Mouse (Mus musculus): ENCODE measurements around the gene Atp1b2. TPM values are rescaled to one million over a fixed set of nuclear protein-coding genes. Genes with fewer than 3 reads are reported as not detected.

Gene Atp1b2
- total and polyA plus RNA-seq, 3 experiments: 0.09 TPM; not detected in 2

DNA sequence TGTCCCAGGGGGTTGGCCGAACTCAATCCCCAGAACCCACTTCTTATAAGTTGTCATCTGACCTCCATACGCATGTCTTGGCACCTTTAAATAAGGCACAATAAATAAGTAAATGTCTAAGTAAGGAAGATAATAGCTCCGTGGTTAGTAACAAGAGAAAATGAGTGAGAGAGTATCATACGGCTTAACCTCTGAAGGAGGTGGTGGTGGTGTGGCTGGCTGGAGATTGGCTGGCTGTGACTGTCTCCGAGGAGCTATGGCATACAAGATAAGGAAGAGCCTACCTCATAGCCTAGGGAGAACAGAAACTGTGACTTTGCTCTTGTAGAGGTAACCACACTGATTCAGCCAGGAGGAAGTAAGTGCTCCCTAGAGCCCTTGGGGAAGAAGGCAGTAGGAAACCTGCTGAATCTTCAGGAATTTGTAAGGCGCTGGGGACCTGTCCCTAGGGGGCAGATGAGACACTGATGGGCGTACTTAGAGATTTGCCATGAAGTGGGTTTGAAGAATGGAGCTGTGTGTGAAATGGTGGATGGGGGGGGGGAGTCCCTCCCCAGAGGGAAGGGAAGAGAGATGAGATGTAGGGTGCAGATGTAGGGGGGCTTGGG, 19.9 kb downstream of the Atp1b2 start (continued):
- no peak for TF ChIP-seq MEF2A (IDR thresholded peaks at IDR 0.05; ENCODE audit: borderline replicate concordance, low read depth, low read length)
- TF ChIP-seq CTCF (conservative IDR thresholded peaks at IDR 0.05 in 1 of 2, IDR thresholded peaks at IDR 0.05 in 1 of 2; ENCODE audit: low read depth in 2 of 2, low read length in 2 of 2): 0 out of 4 replicates have a peak, but pooled peaks of 1 of the 2 experiments have one; percentile 7
- peak; percentile 51 for TF ChIP-seq EP300 (IDR thresholded peaks at IDR 0.05; ENCODE audit: low read length)
- 0 out of 2 replicates have a peak, but pooled peaks have one; percentile 40 for TF ChIP-seq KAT2A (IDR thresholded peaks at IDR 0.05; ENCODE audit: insufficient replicate concordance, low read length)
- TF ChIP-seq MAZ (IDR thresholded peaks at IDR 0.05; ENCODE audit: low read depth, low read length): 0 out of 2 replicates have a peak, but pooled peaks have one; percentile 14

DNA sequence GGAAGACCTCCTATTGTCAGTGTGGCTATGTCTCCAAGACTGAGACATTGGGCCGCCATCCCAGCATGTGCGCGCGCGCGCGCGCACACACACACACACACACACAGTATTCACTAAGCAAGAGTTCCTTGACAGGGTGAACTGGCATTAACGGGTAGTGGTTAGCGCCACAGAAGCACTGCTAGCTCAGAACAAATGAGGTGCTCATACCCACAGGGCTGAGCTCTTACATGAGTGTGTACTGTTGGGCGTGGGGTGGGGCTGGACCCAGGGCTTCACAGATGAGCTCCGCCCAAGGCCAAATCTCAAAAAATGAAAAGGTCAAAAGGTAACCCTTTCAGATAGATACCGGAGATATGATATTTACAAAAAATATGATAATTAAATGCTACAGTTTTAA, 20.8 kb downstream of the Atp1b2 start:
- dilution Hi-C loops (cut with MboI; ENCODE audit: extremely low pct_ligation_motif_present, extremely low pct_unique_long_range_greater_than_20kb, low sequenced_read_pairs): no loop called here

DNA sequence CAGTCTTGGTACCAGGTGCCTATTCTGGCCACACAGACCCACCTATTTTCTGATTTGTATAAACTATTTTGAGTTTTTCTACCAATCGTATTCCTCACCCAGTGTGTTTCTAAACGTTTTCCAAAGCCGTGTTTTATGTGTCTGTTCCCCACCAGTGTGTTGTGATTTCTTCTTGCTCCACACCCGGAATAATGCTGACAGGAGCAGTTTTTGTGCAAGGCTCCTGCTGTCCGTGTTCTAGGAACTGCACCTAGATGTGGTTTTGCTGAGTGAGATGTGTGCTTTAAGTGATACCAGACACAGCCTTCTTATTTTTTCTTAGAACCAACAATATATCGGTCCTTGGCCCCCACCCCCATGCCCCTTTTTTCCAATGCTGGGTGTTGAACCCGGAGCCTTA, 21.7 kb downstream of the Atp1b2 start:
- H3K36me3 ChIP-seq (replicated peaks in 1 of 2; ENCODE audit: control insufficient read depth in 1 of 2, insufficient read depth in 1 of 2, low read length in 1 of 2): peaks cover 40 to 63% of the 10 kb centered on the region in 2 experiments
- no peak overlapping the region for H3K27ac ChIP-seq (ENCODE audit: insufficient read depth, low read depth)
- no peak overlapping the region for H3K4me2 ChIP-seq (ENCODE audit: insufficient read depth, low read depth, poor library complexity, severe bottlenecking)
- H3K9ac ChIP-seq (ENCODE audit: insufficient read depth, low read depth): no peak overlapping the region
- no peak overlapping the region for H3K4me3 ChIP-seq (replicated peaks in 1 of 3; ENCODE audit: low read depth in 2 of 3, low read length in 2 of 3, poor library complexity in 1 of 3)
- TF ChIP-seq MAFK (IDR thresholded peaks at IDR 0.05; ENCODE audit: insufficient replicate concordance, low read length) (0 out of 2 replicates have a peak, but pooled peaks have one; percentile 36), MAZ (IDR thresholded peaks at IDR 0.05; ENCODE audit: low read depth, low read length) (no peak)
- dilution Hi-C loops (cut with MboI; ENCODE audit: extremely low pct_ligation_motif_present, extremely low pct_unique_long_range_greater_than_20kb, low sequenced_read_pairs): no loop called here
- H3K79me2 ChIP-seq (replicated peaks; ENCODE audit: control insufficient read depth, extremely low read depth, insufficient read depth, poor library complexity, severe bottlenecking): peaks cover 66% of the 10 kb centered on the region
- in situ Hi-C loops (cut with MboI; ENCODE audit: low pct_ligation_motif_present, low pct_unique_long_range_greater_than_20kb, low sequenced_read_pairs): no loop called here
- no peaks in the 10 kb centered on the region for H3K9me3 ChIP-seq (replicated peaks; ENCODE audit: low read length)
- H3K4me1 ChIP-seq (ENCODE audit: control insufficient read depth in 1 of 2, insufficient read depth in 2 of 2): peaks cover 16 to 48% of the 10 kb centered on the region in 2 experiments
- H3K27me3 ChIP-seq (replicated peaks): no peaks in the 10 kb centered on the region
- DNase-seq (ENCODE audit: extremely low read depth): no peak

More for the DNA sequence above, 20.8 kb downstream of the Atp1b2 start:
- peaks cover 49 to 72% of the 10 kb centered on the region in 2 experiments for H3K36me3 ChIP-seq (replicated peaks in 1 of 2; ENCODE audit: control insufficient read depth in 1 of 2, insufficient read depth in 1 of 2, low read length in 1 of 2)
- H3K9me3 ChIP-seq (replicated peaks; ENCODE audit: low read length): no peaks in the 10 kb centered on the region
- no peaks in the 10 kb centered on the region for H3K27me3 ChIP-seq (replicated peaks)
- H3K4me3 ChIP-seq (replicated peaks in 1 of 3; ENCODE audit: low read depth in 2 of 3, low read length in 2 of 3, poor library complexity in 1 of 3): no peak overlapping the region
- no peak overlapping the region for H3K9ac ChIP-seq (ENCODE audit: insufficient read depth, low read depth)
- TF ChIP-seq ELF1 (IDR thresholded peaks at IDR 0.05; ENCODE audit: low read depth, low read length) (no peak), RAD21 (IDR thresholded peaks at IDR 0.05; ENCODE audit: low read depth, low read length) (no peak), JUN (IDR thresholded peaks at IDR 0.05; ENCODE audit: insufficient read depth, low read depth, low read length) (no peak), RCOR1 (conservative IDR thresholded peaks at IDR 0.05; ENCODE audit: low read depth, low read length) (no peak), USF2 (conservative IDR thresholded peaks at IDR 0.05; ENCODE audit: low read depth, low read length) (no peak), POLR2AphosphoS2 (IDR thresholded peaks at IDR 0.05; ENCODE audit: low read depth, low read length) (no peak; the same call in 1 of the 2 replicates), POLR2A (IDR thresholded peaks at IDR 0.05; ENCODE audit: low read depth, low read length) (peak; percentile 19; the same call in 1 of the 2 replicates), ETS1 (conservative IDR thresholded peaks at IDR 0.05; ENCODE audit: low read depth, low read length) (no peak), EP300 (IDR thresholded peaks at IDR 0.05; ENCODE audit: low read length) (no peak)
- DNase-seq (ENCODE audit: extremely low read depth): no peak
- no peak overlapping the region for H3K4me2 ChIP-seq (ENCODE audit: insufficient read depth, low read depth, poor library complexity, severe bottlenecking)
- peaks cover 16 to 48% of the 10 kb centered on the region in 2 experiments for H3K4me1 ChIP-seq (ENCODE audit: control insufficient read depth in 1 of 2, insufficient read depth in 2 of 2)
- in situ Hi-C loops (cut with MboI; ENCODE audit: low pct_ligation_motif_present, low pct_unique_long_range_greater_than_20kb, low sequenced_read_pairs): no loop called here
- peaks cover 66% of the 10 kb centered on the region for H3K79me2 ChIP-seq (replicated peaks; ENCODE audit: control insufficient read depth, extremely low read depth, insufficient read depth, poor library complexity, severe bottlenecking)
- no peak overlapping the region for H3K27ac ChIP-seq (ENCODE audit: insufficient read depth, low read depth)

Measured in CH12.LX (cell line).